Mouse (Mus musculus) midbrain, postnatal 0 days (tissue): ENCODE measurements around the gene Pcnx2. TPM values are rescaled to one million over a fixed set of nuclear protein-coding genes. Genes with fewer than 3 reads are reported as not detected.
A peak's percentile ranks its signal among the peaks of the same experiment; 100 is the strongest.

Experiments used
- ATAC-seq: fragments of 200-750 bp; cut with Nextera tagmentation; 2 replicates; pipeline ENCODE4 v1.8.0; 2017; ENCODE audit warnings: moderate number of reproducible peaks, mild to moderate bottlenecking, moderate TSS enrichment, moderate library complexity; ENCODE audit not compliant: low FRiP score
- DNase-seq: peaks from one replicate; pipeline ENCODE4 v3.0.0-alpha.2; 2015; ENCODE audit warnings: low spot score
- H3K27ac ChIP-seq: fragments of 300-500 bp; sonication (generic); 2 replicates; pipeline ENCODE4 v1.5.1; 2014; ENCODE audit warnings: low read depth, mild to moderate bottlenecking, low read length, mixed read lengths
- H3K27me3 ChIP-seq: fragments of 300-500 bp; sonication (generic); 2 replicates; pipeline ENCODE4 v1.6.1; 2014; ENCODE audit warnings: low read length, control low read depth, mixed read lengths; ENCODE audit not compliant: insufficient read depth
- H3K36me3 ChIP-seq: fragments of 300-500 bp; sonication (generic); 2 replicates; pipeline ENCODE4 v1.6.1; 2014; ENCODE audit warnings: low read length, control low read depth, mixed read lengths; ENCODE audit not compliant: insufficient read depth
- H3K4me1 ChIP-seq: fragments of 300-500 bp; sonication (generic); 2 replicates; pipeline ENCODE4 v1.6.1; 2014; ENCODE audit warnings: mild to moderate bottlenecking, control low read depth, antibody characterized with exemption, low read length, mixed read lengths; ENCODE audit not compliant: insufficient read depth
- H3K4me2 ChIP-seq: fragments of 300-500 bp; sonication (generic); 2 replicates; pipeline ENCODE4 v1.6.1; 2014; ENCODE audit warnings: low read depth, mild to moderate bottlenecking, low read length, mixed read lengths; ENCODE audit not compliant: poor library complexity, severe bottlenecking
- H3K4me3 ChIP-seq: fragments of 300-500 bp; sonication (generic); 2 replicates; pipeline ENCODE4 v1.5.1; 2014; ENCODE audit warnings: low read depth, mild to moderate bottlenecking, low read length, moderate library complexity
- H3K9ac ChIP-seq: fragments of 300-500 bp; sonication (generic); replicated peaks from 2 replicates; pipeline ENCODE4 v1.6.1; 2014; ENCODE audit warnings: mild to moderate bottlenecking, low read length, moderate library complexity, mixed read lengths; ENCODE audit not compliant: poor library complexity, severe bottlenecking
- H3K9me3 ChIP-seq: fragments of 300-500 bp; sonication (generic); 2 replicates; pipeline ENCODE4 v1.6.1; 2016; ENCODE audit warnings: low read length, control low read depth
- CTCF ChIP-seq: IDR thresholded peaks from 2 replicates; pipeline ENCODE4 v1.5.1; 2016; ENCODE audit warnings: antibody characterized with exemption, mild to moderate bottlenecking
- WGBS: fragments of 180-500 bp; shearing (Covaris S2); extraction: QIAGEN DNeasy Blood & Tissue Kit; methylation state at CpG from one replicate; pipeline ENCODE4 v1.1.7; 2014; 5-methylcytosine and 5-hydroxymethylcytosine counted together
- polyA plus RNA-seq: library from polyadenylated mRNA; unstranded; fragments of >200 nt; fragmentation: Nextera tagmentation; extraction: Ambion mirVana; gene quantifications from 2 replicates; pipeline ENCODE4 v1.2.1, GENCODE M21; 2015
- total RNA-seq: library from RNA; depleted of rRNA; stranded (reverse); fragments of >200 nt; gene quantifications from 2 replicates; pipeline ENCODE4 v1.2.3, GENCODE M21; 2014

Gene Pcnx2
- total and polyA plus RNA-seq, 2 experiments from 2014 or later = 3.2 to 16.4 TPM

DNA sequence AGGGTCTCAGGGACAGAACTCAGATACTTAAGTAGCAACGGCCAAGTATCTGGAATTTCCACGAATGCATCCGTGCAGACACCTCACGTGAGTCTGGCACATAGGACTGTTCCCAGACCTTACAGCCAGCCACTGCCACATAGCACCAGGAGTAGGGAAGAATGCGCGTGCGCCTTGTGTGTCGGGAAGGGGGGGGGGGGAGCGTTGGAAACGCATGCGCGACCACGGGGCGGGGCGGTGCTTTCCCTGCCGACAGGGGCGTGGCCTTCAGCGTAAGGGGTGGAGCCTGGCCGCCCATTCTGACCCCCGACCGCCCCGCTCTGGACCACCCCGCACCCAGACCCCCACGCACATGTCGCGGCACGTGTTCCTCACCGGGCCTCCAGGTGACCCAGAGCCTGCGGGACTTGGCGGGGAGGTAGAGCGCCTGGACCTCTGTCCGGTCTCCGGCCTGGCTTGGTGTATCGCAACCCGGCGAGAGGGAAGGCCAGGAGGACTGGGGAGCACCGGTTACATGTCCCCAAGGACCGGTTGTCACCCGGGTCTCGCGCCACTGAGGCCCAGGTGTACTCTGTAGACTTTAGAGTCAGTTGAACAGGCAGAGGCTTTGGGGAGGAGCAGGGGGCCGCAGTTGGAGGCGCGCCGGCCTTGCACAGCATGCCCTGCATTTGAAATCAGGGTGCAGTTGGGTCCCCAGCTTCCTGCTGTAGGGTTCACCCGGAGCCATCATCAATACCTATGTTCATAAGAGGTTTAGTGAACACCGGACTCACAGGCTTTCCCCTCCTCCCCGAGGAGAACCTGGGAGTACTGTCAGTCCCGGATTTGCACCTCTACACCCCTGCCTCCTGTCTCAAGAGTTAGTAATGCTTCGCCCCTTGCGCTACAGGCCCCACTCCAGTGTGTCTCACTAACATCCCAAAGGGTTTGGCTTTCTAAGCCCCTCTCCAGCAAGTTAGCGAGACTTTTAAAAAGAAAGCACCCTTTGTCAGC lies 163.9 kb downstream of the Pcnx2 start:
- peaks cover 5% of the 10 kb centered on the region; the same call in 1 of the 2 replicates for H3K4me1 ChIP-seq
- DNase-seq (peak; percentile 95), ATAC-seq (peak; percentile 91)
- H3K36me3 ChIP-seq = no peaks in the 10 kb centered on the region
- H3K9ac ChIP-seq = peak overlapping the region; percentile 83
- peak overlapping the region; percentile 64 for H3K4me3 ChIP-seq
- H3K4me2 ChIP-seq = peak overlapping the region; percentile 85
- WGBS = 6% methylated on average over 50 of the region's 52 CpGs
- no peaks in the 10 kb centered on the region for H3K27me3 ChIP-seq
- no peak for TF ChIP-seq CTCF
- H3K27ac ChIP-seq = no peak overlapping the region
- H3K9me3 ChIP-seq = no peaks in the 10 kb centered on the region

DNA sequence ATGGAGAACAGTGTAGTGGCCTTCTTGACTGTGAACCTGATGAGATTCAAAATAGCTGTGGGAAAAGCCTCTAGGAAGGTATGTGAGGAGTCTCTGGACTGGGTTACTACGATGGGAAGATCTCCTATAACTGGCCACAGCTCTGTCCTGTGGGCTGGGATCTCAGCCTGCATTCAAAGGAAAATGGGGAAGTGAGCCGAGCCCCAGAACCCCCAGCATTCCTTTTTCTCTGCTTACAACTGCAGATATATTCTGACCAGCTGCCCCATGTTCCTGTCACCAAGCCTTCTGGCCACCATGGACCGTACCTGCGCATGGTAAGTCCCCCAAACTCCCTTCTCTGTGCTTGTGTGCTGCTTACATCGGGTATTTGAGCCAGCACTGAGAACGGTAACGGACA lies 168.4 kb downstream of the Pcnx2 start, which contains the start of gene Ntpcr:
TSS of gene Ntpcr (plus strand) at position 218 of the 400 bp plus-strand sequence.
- Histone ChIP-seq H3K4me2 (no peak within 1 kb of the TSS), H3K36me3 (no peaks in the 10 kb centered on the region), H3K9ac (no peak within 1 kb of the TSS), H3K27ac (no peak within 1 kb of the TSS), H3K4me3 (no peak within 1 kb of the TSS), H3K27me3 (no peaks in the 10 kb centered on the region), H3K4me1 (peaks cover 5% of the 10 kb centered on the region; the same call in 1 of the 2 replicates), H3K9me3 (no peaks in the 10 kb centered on the region)
- DNase-seq (no peak), ATAC-seq (no peak)
- TF ChIP-seq CTCF = no peak
- 77% methylated on average over 7 of the region's 7 CpGs for WGBS

DNA sequence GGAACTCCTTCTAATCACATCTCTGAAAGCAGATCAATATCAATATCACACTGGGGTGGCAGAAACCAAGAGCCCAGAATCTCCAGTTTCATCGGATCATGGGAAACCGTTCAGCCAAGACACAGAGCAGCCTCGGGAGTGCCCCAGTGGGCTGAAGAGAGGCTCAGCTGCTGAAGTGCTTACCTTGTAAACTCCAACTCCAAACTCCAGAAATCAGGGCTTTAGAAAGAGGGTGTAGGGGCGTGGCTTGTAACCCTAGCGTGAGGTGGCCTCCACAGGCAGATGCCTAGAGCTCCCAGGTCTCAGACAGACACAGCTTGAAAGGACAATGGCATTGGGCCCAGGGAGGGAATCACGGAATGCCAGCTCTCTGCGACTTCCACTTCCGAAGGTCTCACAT lies 170.3 kb downstream of the Pcnx2 start:
- H3K27me3 ChIP-seq = no peaks in the 10 kb centered on the region
- no peak for ATAC-seq
- 61% methylated on average over 8 of the region's 8 CpGs for WGBS
- H3K4me1 ChIP-seq = no peaks in the 10 kb centered on the region
- DNase-seq = no peak
- H3K4me2 ChIP-seq = no peak overlapping the region
- H3K27ac ChIP-seq = no peak overlapping the region
- H3K9me3 ChIP-seq = no peaks in the 10 kb centered on the region
- H3K4me3 ChIP-seq = no peak overlapping the region
- TF ChIP-seq CTCF = no peak
- H3K36me3 ChIP-seq = no peaks in the 10 kb centered on the region
- H3K9ac ChIP-seq = no peak overlapping the region

DNA sequence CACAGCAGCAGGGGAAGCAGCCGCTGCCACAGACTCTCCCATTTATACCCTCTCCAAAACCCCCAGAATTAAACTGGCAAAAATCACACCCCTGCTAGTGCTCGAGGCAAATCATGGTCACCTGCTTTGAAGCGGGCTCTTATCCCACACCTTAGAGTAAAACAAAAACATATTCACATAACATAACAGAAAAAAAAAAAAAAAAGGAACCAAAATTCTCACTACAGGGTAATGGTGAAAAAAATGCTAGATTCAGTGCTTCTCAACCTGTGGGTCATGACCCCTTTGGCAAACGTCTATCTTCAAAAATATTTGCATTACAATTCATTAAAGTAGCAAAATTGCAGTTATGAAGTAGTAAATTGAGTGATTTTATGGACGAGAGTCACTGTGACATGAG lies 171.1 kb downstream of the Pcnx2 start:
- no peak overlapping the region for H3K4me2 ChIP-seq
- H3K4me1 ChIP-seq = no peaks in the 10 kb centered on the region
- WGBS = 84% methylated on average over 5 of the region's 5 CpGs
- H3K9me3 ChIP-seq = no peaks in the 10 kb centered on the region
- DNase-seq = no peak
- no peak for ATAC-seq
- no peak overlapping the region for H3K4me3 ChIP-seq
- H3K36me3 ChIP-seq = no peaks in the 10 kb centered on the region
- H3K27me3 ChIP-seq = no peaks in the 10 kb centered on the region
- TF ChIP-seq CTCF = no peak
- no peak overlapping the region for H3K9ac ChIP-seq
- H3K27ac ChIP-seq = no peak overlapping the region

DNA sequence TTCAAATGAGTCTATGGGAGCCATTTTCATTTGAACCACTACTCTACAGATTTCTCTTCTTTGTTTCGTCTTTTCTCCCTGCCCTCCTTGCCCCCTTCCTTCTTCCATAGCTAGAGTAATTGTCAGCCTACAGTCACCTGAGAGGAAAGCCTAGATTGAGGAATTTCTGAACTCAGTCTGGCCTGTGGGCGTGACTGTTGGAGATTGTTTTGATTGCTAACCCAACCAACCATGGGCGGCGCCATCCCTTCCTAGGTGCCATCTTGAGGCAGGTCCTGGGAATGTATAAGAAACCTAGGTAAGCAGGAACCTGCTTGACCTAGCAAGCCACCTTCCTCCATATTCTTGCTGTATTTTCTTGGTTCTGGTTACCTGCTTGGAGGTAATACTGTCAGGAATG lies 172.0 kb downstream of the Pcnx2 start:
- Histone ChIP-seq H3K27ac (no peak overlapping the region), H3K27me3 (no peaks in the 10 kb centered on the region), H3K9ac (no peak overlapping the region), H3K4me3 (no peak overlapping the region), H3K36me3 (no peaks in the 10 kb centered on the region), H3K9me3 (no peaks in the 10 kb centered on the region), H3K4me1 (no peaks in the 10 kb centered on the region), H3K4me2 (no peak overlapping the region)
- DNase-seq (no peak), ATAC-seq (no peak)
- 99% methylated on average over 4 of the region's 4 CpGs for WGBS
- TF ChIP-seq CTCF = no peak
